Mouse (Mus musculus) neural tube, embryonic 13.5 days (tissue): Measurements from ENCODE around the gene Mfsd2a. TPM values are rescaled to one million over a fixed set of nuclear protein-coding genes. Genes with fewer than 3 reads are reported as not detected.

Experiments
- ATAC-seq: fragments of 200-750 bp; cut with Nextera tagmentation; 2 replicates; pipeline ENCODE4 v1.8.0; 2017; ENCODE audit warnings: low read depth, mild to moderate bottlenecking, moderate TSS enrichment, moderate library complexity
- H3K27ac ChIP-seq: fragments of 300-500 bp; sonication (generic); replicated peaks from 2 replicates; pipeline ENCODE4 v1.5.1; 2015; ENCODE audit warnings: moderate library complexity, mild to moderate bottlenecking, inconsistent platforms
- H3K27me3 ChIP-seq: fragments of 300-500 bp; sonication (generic); 2 replicates; pipeline ENCODE4 v1.6.1; 2015; ENCODE audit warnings: mild to moderate bottlenecking, inconsistent platforms
- H3K36me3 ChIP-seq: fragments of 300-500 bp; sonication (generic); 2 replicates; pipeline ENCODE4 v1.6.1; 2015; ENCODE audit warnings: mild to moderate bottlenecking, inconsistent platforms
- H3K4me1 ChIP-seq: fragments of 300-500 bp; sonication (generic); replicated peaks from 2 replicates; pipeline ENCODE4 v1.6.1; 2015; ENCODE audit warnings: inconsistent platforms
- H3K4me2 ChIP-seq: fragments of 300-500 bp; sonication (generic); 2 replicates; pipeline ENCODE4 v1.6.1; 2015; ENCODE audit warnings: inconsistent platforms, mild to moderate bottlenecking, moderate library complexity
- H3K4me3 ChIP-seq: fragments of 300-500 bp; sonication (generic); 2 replicates; pipeline ENCODE4 v1.5.1; 2015; ENCODE audit warnings: mild to moderate bottlenecking, inconsistent platforms
- H3K9ac ChIP-seq: fragments of 300-500 bp; sonication (generic); 2 replicates; pipeline ENCODE4 v1.6.1; 2015; ENCODE audit warnings: moderate library complexity, mild to moderate bottlenecking, inconsistent platforms
- H3K9me3 ChIP-seq: fragments of 300-500 bp; sonication (generic); 2 replicates; pipeline ENCODE4 v1.6.1; 2016; ENCODE audit warnings: inconsistent platforms
- WGBS: fragments of 180-500 bp; shearing (Covaris S2); methylation state at CpG from one replicate; pipeline ENCODE4 v1.1.7; 2015; 5-methylcytosine and 5-hydroxymethylcytosine counted together
- polyA plus RNA-seq: library from polyadenylated mRNA; unstranded; fragments of >200 nt; fragmentation: Nextera tagmentation; extraction: Ambion mirVana; gene quantifications from 2 replicates; pipeline ENCODE4 v1.2.1, GENCODE M21; 2015

Gene Mfsd2a
- polyA plus RNA-seq, 1 experiment from 2014 or later, result 30.3 TPM

- peak; percentile 3; the same call in 1 of the 2 replicates for ATAC-seq
- WGBS, result 67% methylated on average over 5 of the region's 5 CpGs
- H3K9ac ChIP-seq, result peak overlapping the region; percentile 61
Measured at GRCm38 (mm10) chr4:122954680-122955411, 6.1 kb downstream of the Mfsd2a start.

DNA sequence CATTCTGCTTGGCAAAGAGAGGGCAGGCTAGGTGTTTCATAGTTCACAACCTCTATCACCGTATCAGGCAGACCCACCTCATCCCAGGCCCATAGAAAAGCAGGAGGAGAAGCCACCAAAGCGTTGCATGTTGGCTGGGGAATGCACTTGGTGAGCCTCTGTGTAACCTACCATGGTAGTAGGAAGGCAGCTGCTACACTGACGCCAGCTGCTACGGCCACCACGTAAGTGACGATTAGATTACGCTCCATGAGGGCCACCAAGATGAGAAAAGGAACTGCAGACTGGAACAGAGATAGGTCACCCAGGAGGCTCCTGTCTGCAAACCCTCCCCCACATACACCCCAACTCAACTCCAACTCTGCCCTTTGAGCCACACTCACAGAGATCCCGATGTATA is 11.9 kb downstream of the Mfsd2a start:
- ATAC-seq, result no peak
- H3K27ac ChIP-seq, result no peak overlapping the region
- H3K4me3 ChIP-seq, result no peak overlapping the region
- 95% methylated on average over 8 of the region's 8 CpGs for WGBS
- no peaks in the 10 kb centered on the region for H3K27me3 ChIP-seq
- no peaks in the 10 kb centered on the region for H3K9me3 ChIP-seq
- peaks cover 39% of the 10 kb centered on the region for H3K36me3 ChIP-seq
- no peak overlapping the region for H3K9ac ChIP-seq
- no peak overlapping the region for H3K4me2 ChIP-seq
- H3K4me1 ChIP-seq, result no peaks in the 10 kb centered on the region

More at GRCm38 (mm10) chr4:122954680-122955411, 6.1 kb downstream of the Mfsd2a start:
- Histone ChIP-seq H3K4me1 (peaks cover 35% of the 10 kb centered on the region), H3K9me3 (no peaks in the 10 kb centered on the region), H3K36me3 (peaks cover 12% of the 10 kb centered on the region; the same call in 1 of the 2 replicates), H3K4me3 (peak overlapping the region; percentile 26), H3K27me3 (0 out of 2 replicates have a peak, but pooled peaks cover 2% of the 10 kb centered on the region), H3K27ac (peak overlapping the region; percentile 85), H3K4me2 (peak overlapping the region; percentile 51)

DNA sequence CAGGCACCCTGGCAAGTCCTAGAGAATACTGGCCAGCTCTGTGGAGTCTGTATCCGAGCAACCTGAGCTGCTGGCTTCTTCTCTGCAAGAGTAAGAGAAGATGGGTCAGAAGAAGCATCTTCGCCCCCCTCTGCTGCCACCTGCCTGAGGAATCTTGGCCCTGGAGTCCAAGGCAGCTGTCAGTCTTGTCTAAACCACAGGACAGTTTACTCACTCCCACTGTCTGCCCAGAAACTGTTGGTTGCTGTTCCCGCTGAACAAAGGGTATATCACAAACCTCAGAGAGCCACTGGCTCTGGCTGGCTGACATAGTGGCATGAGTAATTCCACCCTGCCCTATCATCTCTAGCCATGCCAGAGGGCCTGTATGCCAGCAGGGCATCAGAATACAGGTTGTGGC is 13.8 kb downstream of the Mfsd2a start:
- no peak overlapping the region for H3K4me2 ChIP-seq
- no peak overlapping the region for H3K9ac ChIP-seq
- no peaks in the 10 kb centered on the region for H3K4me1 ChIP-seq
- H3K9me3 ChIP-seq, result no peaks in the 10 kb centered on the region
- no peak for ATAC-seq
- H3K27me3 ChIP-seq, result no peaks in the 10 kb centered on the region
- no peak overlapping the region for H3K27ac ChIP-seq
- WGBS, result 89% methylated on average over 3 of the region's 3 CpGs
- H3K36me3 ChIP-seq, result peaks cover 39% of the 10 kb centered on the region
- H3K4me3 ChIP-seq, result no peak overlapping the region

DNA sequence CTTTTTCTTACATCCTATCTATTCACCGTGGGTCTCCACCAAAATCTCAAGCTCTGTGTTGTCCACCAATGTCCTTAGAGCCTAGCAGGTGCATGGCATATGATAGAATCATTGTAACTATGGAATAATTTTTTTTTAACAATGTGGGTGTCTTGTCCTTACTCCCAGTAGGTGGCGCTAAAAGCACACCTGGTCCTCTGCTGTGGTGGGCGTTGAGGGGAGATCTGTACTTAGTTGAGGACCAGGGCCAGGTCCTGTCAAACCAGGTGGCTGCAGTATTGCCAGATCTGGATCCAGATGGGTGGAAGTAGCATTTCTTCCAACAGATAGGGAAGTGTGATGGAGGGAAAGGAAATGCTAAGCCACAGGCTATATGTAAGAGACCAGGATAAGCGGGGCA is 16.6 kb downstream of the Mfsd2a start:
- H3K9ac ChIP-seq, result no peak overlapping the region
- no peak overlapping the region for H3K4me3 ChIP-seq
- no peaks in the 10 kb centered on the region for H3K27me3 ChIP-seq
- H3K9me3 ChIP-seq, result no peaks in the 10 kb centered on the region
- no peak overlapping the region for H3K27ac ChIP-seq
- peak; percentile 50; the same call in 1 of the 2 replicates for ATAC-seq
- 30% methylated on average over 4 of the region's 4 CpGs for WGBS
- H3K4me1 ChIP-seq, result no peaks in the 10 kb centered on the region
- no peak overlapping the region for H3K4me2 ChIP-seq
- peaks cover 24% of the 10 kb centered on the region; the same call in 1 of the 2 replicates for H3K36me3 ChIP-seq

- WGBS, result 84% methylated on average over 2 of the region's 2 CpGs
- Histone ChIP-seq H3K4me1 (no peaks in the 10 kb centered on the region), H3K9me3 (no peaks in the 10 kb centered on the region), H3K4me3 (no peak overlapping the region), H3K27me3 (no peaks in the 10 kb centered on the region), H3K36me3 (no peaks in the 10 kb centered on the region), H3K27ac (no peak overlapping the region), H3K9ac (no peak overlapping the region), H3K4me2 (no peak overlapping the region)
- no peak for ATAC-seq
Measured at GRCm38 (mm10) chr4:122939048-122939796, 21.8 kb downstream of the Mfsd2a start.

- Histone ChIP-seq H3K27me3 (no peaks in the 10 kb centered on the region), H3K27ac (no peak overlapping the region), H3K9ac (no peak overlapping the region), H3K4me2 (no peak overlapping the region), H3K4me3 (no peak overlapping the region), H3K36me3 (no peaks in the 10 kb centered on the region), H3K9me3 (no peaks in the 10 kb centered on the region), H3K4me1 (no peaks in the 10 kb centered on the region)
- 90% methylated on average over 3 of the region's 3 CpGs for WGBS
- ATAC-seq, result no peak
Measured at GRCm38 (mm10) chr4:122937489-122937888, 23.5 kb downstream of the Mfsd2a start.

DNA sequence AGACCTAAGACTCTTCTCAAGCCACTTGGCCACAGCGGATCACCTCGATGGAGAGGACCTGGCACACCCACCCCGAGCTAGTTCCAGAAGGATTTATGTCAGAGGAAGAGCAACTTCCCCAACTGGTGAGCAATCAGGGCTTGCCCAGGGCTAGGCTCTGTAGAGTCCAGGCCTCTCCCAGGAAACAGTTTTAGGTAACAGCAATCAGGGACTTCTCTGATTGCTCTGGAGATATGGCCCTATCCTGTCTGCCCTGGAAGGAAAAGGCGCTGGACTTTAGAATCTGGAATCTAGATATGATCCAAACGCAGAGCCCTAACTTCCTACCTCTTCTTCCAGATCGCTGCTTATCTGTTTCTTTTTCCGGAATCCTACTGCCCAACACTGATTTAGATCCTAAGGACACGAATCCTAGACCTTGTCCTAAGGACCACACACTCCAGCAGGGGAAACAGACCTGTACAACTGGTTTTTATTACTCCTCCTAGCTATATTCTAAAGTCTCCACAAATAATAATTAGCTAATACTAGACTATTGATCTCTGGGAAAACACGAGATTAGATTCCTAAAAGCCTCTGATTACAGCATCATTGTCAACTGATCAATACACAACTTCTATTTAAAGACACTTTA is 25.4 kb downstream of the Mfsd2a start:
- 92% methylated on average over 9 of the region's 9 CpGs for WGBS
- no peaks in the 10 kb centered on the region for H3K27me3 ChIP-seq
- H3K27ac ChIP-seq, result no peak overlapping the region
- ATAC-seq, result no peak
- no peak overlapping the region for H3K4me2 ChIP-seq
- H3K9ac ChIP-seq, result no peak overlapping the region
- no peaks in the 10 kb centered on the region for H3K9me3 ChIP-seq
- no peak overlapping the region for H3K4me3 ChIP-seq
- no peaks in the 10 kb centered on the region for H3K4me1 ChIP-seq
- no peaks in the 10 kb centered on the region for H3K36me3 ChIP-seq

- Histone ChIP-seq H3K9me3 (no peaks in the 10 kb centered on the region), H3K4me1 (no peaks in the 10 kb centered on the region), H3K27ac (no peak overlapping the region), H3K9ac (no peak overlapping the region), H3K4me3 (no peak overlapping the region), H3K4me2 (no peak overlapping the region), H3K36me3 (no peaks in the 10 kb centered on the region), H3K27me3 (no peaks in the 10 kb centered on the region)
- WGBS, result 57% methylated on average over 3 of the region's 3 CpGs
- no peak for ATAC-seq
Measured at GRCm38 (mm10) chr4:122933857-122934256, 27.1 kb downstream of the Mfsd2a start.

DNA sequence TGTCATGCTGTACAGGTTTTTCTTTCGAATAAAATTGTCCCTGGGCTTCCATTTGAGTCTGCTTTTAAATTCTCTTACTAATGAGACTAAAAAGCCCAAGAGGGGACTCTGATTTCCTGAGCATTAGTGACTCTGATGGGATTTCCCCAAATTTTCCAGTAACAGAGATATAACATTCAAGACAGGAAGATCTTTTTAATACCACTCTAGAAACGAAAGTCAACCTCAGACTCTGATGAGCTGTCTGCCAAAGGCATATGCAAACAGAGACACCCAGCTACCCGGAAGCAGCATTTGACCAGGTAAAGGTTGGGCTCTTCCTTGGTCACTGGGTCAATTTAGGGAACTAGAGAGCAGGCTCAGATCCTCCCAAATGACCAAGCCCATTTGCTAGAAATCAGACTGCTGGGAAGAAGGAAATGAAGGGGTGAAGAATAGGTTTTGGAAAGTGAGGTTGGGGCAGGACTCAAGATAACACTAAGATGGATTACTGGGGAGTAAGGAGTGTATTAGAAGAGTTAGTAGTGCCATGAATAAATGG is 27.9 kb downstream of the Mfsd2a start:
- no peak overlapping the region for H3K9ac ChIP-seq
- ATAC-seq, result no peak
- H3K4me3 ChIP-seq, result no peak overlapping the region
- no peaks in the 10 kb centered on the region for H3K27me3 ChIP-seq
- H3K27ac ChIP-seq, result no peak overlapping the region
- H3K4me1 ChIP-seq, result no peaks in the 10 kb centered on the region
- no peaks in the 10 kb centered on the region for H3K36me3 ChIP-seq
- 78% methylated on average over 3 of the region's 3 CpGs for WGBS
- H3K9me3 ChIP-seq, result no peaks in the 10 kb centered on the region
- no peak overlapping the region for H3K4me2 ChIP-seq

GRCm38 (mm10) chr4:122932239-122932978 is 28.6 kb downstream of the Mfsd2a start:
- Histone ChIP-seq H3K9me3 (no peaks in the 10 kb centered on the region), H3K9ac (no peak overlapping the region), H3K4me3 (no peak overlapping the region), H3K36me3 (no peaks in the 10 kb centered on the region), H3K4me2 (no peak overlapping the region), H3K4me1 (no peaks in the 10 kb centered on the region), H3K27ac (no peak overlapping the region), H3K27me3 (no peaks in the 10 kb centered on the region)
- no peak for ATAC-seq
- 76% methylated on average over 8 of the region's 8 CpGs for WGBS

GRCm38 (mm10) chr4:122930939-122931590 is 29.9 kb downstream of the Mfsd2a start:
- no peak overlapping the region for H3K27ac ChIP-seq
- no peaks in the 10 kb centered on the region for H3K36me3 ChIP-seq
- H3K4me2 ChIP-seq, result no peak overlapping the region
- no peak overlapping the region for H3K9ac ChIP-seq
- no peaks in the 10 kb centered on the region for H3K4me1 ChIP-seq
- WGBS, result 87% methylated on average over 2 of the region's 2 CpGs
- H3K9me3 ChIP-seq, result no peaks in the 10 kb centered on the region
- no peak for ATAC-seq
- H3K27me3 ChIP-seq, result no peaks in the 10 kb centered on the region
- H3K4me3 ChIP-seq, result no peak overlapping the region
